Mouse (Mus musculus) skeletal muscle tissue, adult 2 months (tissue): ENCODE data around the gene Lhpp.

Experiments used
- DNase-seq: peaks from one replicate; pipeline ENCODE4 v3.0.0-alpha.2; 2012; ENCODE audit warnings: low read depth, low spot score

The Lhpp gene

DNA sequence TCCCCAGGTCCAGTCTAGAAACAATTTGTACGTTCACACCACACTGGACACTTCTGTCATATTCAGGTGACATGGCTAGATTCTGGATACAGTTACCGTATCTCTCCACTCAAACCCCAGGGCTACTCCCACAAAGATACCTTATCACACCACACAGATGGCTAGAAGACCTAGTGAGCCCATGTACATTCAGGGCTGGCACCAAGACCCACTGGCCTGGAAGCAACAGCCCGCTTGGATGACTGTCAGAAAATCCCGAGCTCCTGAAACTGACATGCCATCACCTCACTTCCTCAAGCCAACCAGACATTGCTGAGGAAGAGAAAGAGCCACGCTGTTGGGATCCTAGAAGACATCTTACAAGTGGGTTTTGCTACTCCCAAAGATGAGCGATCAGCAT lies 128.4 kb downstream of the Lhpp start:
- DNase-seq = no peak

DNA sequence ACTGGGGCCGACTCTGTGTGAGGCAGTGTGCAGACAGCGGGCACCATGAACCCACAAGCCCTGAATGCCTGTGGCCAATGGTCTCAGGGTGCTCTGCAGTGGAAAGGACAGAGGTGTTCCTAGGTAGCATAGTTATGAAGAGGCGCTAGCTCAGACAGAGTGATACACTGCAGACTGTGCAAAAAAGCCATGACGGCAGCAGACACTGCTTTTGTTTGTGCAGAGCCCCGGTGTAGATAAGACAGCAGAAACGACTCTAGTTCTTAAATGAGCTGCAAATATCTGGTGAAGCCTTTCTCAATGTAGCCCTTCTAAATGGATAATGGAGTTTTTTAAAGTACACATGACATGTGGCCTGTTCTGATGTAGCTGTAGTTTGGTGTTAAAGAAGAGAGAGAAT lies 129.4 kb downstream of the Lhpp start:
- DNase-seq = no peak

DNA sequence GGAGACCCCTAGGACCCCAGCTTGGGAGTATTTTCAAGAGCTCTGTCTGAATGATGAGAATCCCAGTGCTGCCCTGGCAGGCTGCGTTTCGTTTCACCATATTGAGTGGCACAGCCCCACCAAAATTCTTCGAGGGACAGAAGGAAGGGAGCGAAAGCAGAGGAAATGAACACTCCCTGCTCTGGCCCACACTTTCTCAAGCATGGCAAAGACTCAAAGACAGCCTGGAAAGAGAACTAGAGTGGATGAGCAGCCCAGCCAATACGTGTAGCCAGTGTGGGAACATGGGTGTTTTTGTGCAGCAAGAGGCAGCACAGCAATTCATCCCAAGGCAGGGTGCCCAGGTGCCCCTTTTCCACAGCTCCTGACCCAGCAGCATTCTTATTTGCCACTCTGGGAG lies 132.5 kb downstream of the Lhpp start:
- no peak for DNase-seq

DNA sequence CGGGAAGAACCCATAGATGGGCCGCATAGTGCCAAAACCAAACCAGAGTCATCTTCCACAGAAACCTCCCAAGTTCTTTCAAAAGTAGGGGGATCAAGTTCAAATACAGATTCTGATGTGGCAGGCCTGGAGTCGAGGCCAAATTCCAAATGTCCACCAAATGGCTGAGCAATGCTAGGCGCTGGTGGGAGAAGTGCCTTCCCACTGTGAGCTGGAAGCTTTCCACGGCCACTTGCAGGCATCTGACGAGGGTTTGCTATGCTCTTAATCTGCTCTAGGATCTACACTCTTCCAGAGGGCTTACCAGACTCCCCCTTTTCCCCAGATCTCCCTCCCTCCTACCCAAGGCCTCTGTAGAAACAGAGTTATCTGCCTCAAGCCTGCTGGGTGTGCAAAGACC lies 136.7 kb downstream of the Lhpp start:
- DNase-seq = no peak

DNA sequence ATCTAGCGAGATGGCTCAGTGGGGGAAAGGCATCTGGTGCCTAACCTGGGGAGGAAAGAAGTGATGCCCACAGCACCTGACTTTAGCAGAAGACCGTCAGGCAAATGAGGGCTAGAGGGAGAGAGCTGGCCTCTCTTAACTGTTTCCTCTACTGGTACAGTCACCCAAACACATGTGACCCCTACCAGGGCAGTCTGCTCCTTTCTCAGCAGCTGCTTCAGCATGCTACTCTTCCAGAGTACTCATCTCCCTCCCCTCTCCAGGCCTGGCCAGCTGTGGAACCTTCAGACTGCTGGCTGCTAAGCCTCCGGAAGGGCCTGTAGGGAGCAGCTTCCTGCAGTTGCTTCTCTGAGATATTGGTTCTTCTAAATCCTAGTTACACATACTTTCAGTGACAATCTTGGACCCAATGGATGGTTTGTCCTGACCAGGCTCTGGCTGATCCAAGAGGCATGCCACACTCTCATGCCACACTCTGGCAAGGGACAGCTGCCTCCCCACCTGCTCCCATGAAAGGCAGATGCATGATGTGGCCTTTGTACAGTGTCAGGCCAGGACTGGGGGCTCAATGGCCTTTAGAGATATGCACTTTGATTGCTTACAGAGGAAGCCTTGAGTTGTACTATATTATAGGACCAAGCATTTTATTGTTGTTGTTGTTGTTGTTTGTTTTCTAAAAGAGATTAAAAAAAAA lies 137.8 kb downstream of the Lhpp start:
- no peak for DNase-seq

DNA sequence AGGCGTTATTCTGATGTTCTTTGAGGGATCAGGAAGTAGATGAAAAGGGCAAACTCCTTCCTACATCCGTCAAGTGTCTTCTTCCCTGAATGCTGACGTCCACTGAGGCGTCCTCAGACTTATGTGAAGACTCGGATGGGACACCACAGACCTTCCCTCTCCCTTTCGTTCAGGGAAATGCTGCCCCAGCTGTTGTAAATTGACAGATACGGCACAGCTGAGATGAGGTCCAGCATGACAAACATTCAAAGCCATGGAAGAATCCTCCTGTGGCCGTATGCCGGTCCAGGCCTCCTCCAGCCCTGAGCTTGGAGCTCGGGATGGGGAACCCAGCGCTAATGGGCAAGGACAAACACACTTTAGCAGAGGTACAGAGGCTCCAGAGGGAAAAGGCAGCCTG lies 139.1 kb downstream of the Lhpp start:
- DNase-seq = no peak

DNA sequence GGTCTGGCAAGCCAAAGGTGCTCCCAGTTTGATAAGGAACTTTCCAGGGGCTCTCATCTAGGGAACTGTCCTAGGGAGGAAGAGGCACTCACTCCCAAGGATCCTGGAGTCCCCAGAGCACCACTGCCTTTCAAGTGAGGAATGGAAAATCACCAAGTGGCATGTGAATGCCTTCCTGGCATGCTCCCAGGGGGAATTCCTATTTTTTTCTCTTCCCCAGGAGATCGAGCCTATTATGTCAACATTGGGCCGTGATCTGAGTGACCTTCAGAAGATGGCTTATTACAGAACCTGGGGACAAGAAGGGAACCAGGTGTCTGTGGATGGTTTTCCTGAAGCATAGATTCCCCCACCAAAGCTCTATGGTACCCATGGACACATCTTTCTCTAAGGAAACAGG lies 141.3 kb downstream of the Lhpp start:
- no peak for DNase-seq

DNA sequence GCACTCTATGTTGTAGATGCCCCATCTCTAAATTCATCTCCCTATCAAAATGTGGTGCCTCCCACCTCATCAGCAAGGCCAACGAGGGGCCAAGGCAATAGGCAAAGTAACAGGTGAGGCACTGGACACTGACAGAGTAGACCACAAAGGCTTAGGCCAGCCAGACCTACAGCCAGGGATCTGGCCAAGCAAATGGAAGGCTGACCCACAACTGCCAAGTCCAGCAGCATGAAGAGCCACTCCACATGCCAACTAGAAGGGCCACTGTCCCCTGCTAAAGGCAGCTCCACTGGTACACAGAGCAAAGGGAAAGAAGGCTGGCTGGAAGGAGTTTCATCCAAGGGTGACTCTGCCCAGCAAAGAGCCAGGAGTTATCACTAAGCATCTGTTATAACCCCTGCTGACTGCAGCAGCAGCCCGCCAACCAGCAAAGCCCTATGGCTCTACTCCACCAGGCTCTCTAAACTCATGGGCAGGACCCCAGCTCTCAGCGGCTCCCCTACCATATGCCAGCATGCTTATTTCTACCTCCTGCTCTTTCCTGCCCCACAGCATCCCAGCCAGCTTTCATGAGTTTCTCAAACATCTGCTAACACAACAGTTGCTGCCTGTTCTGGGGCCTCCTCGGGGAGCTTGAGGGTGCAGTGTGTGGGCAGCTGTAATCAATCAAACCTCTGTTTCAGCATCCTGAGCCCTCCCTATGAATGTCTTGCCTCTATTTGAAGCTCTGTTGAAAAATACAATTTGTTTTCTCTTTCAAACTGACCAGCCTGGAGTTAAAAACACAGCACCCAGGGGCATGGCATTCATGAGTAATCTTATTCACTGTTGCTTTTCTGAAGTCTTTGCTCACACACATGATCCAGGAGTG lies 143.3 kb downstream of the Lhpp start:
- DNase-seq = no peak

DNA sequence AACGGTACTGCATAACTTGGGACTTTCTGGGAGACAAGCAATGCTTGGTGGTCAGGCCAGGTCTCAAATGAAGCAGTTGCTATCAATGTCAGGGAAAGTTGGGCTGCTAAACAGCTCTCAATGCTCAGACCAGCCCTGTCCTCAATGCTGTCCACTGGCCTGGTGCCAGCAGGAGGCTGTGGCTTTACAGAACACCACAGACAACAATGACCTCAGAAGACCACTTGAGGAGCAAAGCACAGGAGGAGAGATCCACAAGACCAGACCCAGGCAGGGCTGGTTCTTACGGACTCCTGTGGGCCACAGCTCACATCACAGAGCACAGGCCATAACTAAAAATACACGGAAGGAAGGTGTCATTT lies 143.9 kb downstream of the Lhpp start:
- no peak for DNase-seq
